Mouse (Mus musculus) liver, embryonic 13.5 days (tissue): ENCODE results near the gene Galnt9. TPM values are rescaled to one million over a fixed set of nuclear protein-coding genes. Genes with fewer than 3 reads are reported as not detected.
A peak's percentile ranks its signal among the peaks of the same experiment; 100 is the strongest.

ENCODE experiments used
- microRNA-seq: library from miRNA; unstranded; fragments of <30 nt; microRNA quantifications from one replicate; pipeline ENCODE4, GENCODE M21; 2016
- polyA plus RNA-seq: library from polyadenylated mRNA; unstranded; fragments of >200 nt; fragmentation: Nextera tagmentation; extraction: Ambion mirVana; gene quantifications from 2 replicates; pipeline ENCODE4 v1.2.1, GENCODE M21; 2015

Gene Galnt9
- polyA plus RNA-seq, 1 experiment from 2014 or later = not detected

Small RNA genes within 50 kb of the gene (microRNA-seq; reads per million reads assigned to microRNA genes)
- 2.9 reads per million, percentile 3 among the genes with 10 or more reads in this experiment for gene Mir7026

Other genes starting within 250 kb of the Galnt9 start
- gene P2rx2, start 201.1 kb upstream of the Galnt9 start, polyA plus RNA-seq = not detected in 2 replicates
- gene Lrcol1, start 199.6 kb upstream of the Galnt9 start, polyA plus RNA-seq = not detected in 2 replicates
- gene Fbrsl1, start 95.9 kb upstream of the Galnt9 start, polyA plus RNA-seq = 3.3 and 3.7 TPM in 2 replicates
- 66.8 and 70.9 TPM in 2 replicates for gene Noc4l, start 109.1 kb downstream of the Galnt9 start, polyA plus RNA-seq
- gene Ddx51, start 109.1 kb downstream of the Galnt9 start, polyA plus RNA-seq = 18.2 and 20.9 TPM in 2 replicates
- gene Ep400, start 226.4 kb downstream of the Galnt9 start, polyA plus RNA-seq = 15.7 and 19.1 TPM in 2 replicates
- 39.6 and 39.8 TPM in 2 replicates for gene Pus1, start 236.3 kb downstream of the Galnt9 start, polyA plus RNA-seq